Mouse (Mus musculus) heart, embryonic 11.5 days (tissue): ENCODE results near the gene Mrps27. TPM values are rescaled to one million over a fixed set of nuclear protein-coding genes. Genes with fewer than 3 reads are reported as not detected.

Experiments used
- ATAC-seq: fragments of 200-750 bp; cut with Nextera tagmentation; replicated peaks from 2 replicates; pipeline ENCODE4 v1.8.0; 2017; ENCODE audit warnings: moderate library complexity; ENCODE audit not compliant: insufficient number of reproducible peaks, low FRiP score, low TSS enrichment
- H3K27ac ChIP-seq: fragments of 300-500 bp; sonication (generic); 2 replicates; pipeline ENCODE4 v1.5.1; 2014; ENCODE audit warnings: mild to moderate bottlenecking, low read depth, low read length
- H3K27me3 ChIP-seq: fragments of 300-500 bp; sonication (generic); 2 replicates; pipeline ENCODE4 v1.6.1; 2014; ENCODE audit warnings: mild to moderate bottlenecking, low read length, mixed read lengths; ENCODE audit not compliant: control insufficient read depth, insufficient read depth
- H3K36me3 ChIP-seq: fragments of 300-500 bp; sonication (generic); 2 replicates; pipeline ENCODE4 v1.6.1; 2014; ENCODE audit warnings: mild to moderate bottlenecking, low read length, moderate library complexity, mixed read lengths; ENCODE audit not compliant: control insufficient read depth, insufficient read depth
- H3K4me1 ChIP-seq: fragments of 300-500 bp; sonication (generic); 2 replicates; pipeline ENCODE4 v1.6.1; 2014; ENCODE audit warnings: low read length; ENCODE audit not compliant: control insufficient read depth, insufficient read depth
- H3K4me2 ChIP-seq: fragments of 300-500 bp; sonication (generic); 2 replicates; pipeline ENCODE4 v1.6.1; 2014; ENCODE audit warnings: mild to moderate bottlenecking, moderate library complexity
- H3K4me3 ChIP-seq: fragments of 300-500 bp; sonication (generic); 2 replicates; pipeline ENCODE4 v1.5.1; 2014; ENCODE audit warnings: low read depth, low read length
- H3K9ac ChIP-seq: fragments of 300-500 bp; sonication (generic); 2 replicates; pipeline ENCODE4 v1.6.1; 2014; ENCODE audit warnings: mild to moderate bottlenecking, low read depth, low read length, moderate library complexity
- H3K9me3 ChIP-seq: fragments of 300-500 bp; sonication (generic); replicated peaks from 2 replicates; pipeline ENCODE4 v1.6.1; 2016; ENCODE audit warnings: low read length; ENCODE audit not compliant: control insufficient read depth
- WGBS: fragments of 180-500 bp; shearing (Covaris S2); extraction: QIAGEN DNeasy Blood & Tissue Kit; methylation state at CpG from one replicate; pipeline ENCODE4 v1.1.7; 2014; ENCODE audit not compliant: insufficient replicate concordance; 5-methylcytosine and 5-hydroxymethylcytosine counted together
- polyA plus RNA-seq: library from polyadenylated mRNA; unstranded; fragments of >200 nt; fragmentation: Nextera tagmentation; extraction: Ambion mirVana; gene quantifications from 2 replicates; pipeline ENCODE4 v1.2.1, GENCODE M21; 2014

Mrps27 gene
- polyA plus RNA-seq, 1 experiment from 2014 or later: 73.1 TPM

DNA sequence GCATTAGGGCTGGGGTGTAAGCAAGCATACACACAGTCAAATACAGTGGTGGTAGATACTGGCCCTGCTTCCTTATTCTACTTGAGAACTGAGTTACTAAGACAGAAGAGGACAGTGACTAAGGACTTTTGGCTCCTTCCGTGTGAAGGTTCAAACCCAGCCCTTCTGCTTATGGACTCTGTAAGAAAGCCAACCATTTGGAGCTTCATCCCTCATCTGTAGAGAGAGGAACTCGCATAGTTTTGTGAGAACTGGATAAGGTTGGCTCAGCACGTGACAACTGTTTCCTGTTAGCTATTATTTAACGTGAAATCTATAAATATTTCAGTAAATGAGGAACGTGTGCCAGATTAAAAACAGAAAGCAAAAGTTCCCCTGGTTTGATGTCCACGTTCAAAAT is 7.1 kb upstream of the Mrps27 start:
- Histone ChIP-seq H3K27me3 (no peaks in the 10 kb centered on the region), H3K4me1 (peaks cover 6% of the 10 kb centered on the region; the same call in 1 of the 2 replicates), H3K9ac (no peak overlapping the region), H3K4me3 (no peak overlapping the region), H3K4me2 (no peak overlapping the region), H3K27ac (no peak overlapping the region), H3K9me3 (no peaks in the 10 kb centered on the region), H3K36me3 (peaks cover 42% of the 10 kb centered on the region)
- no peak for ATAC-seq
- WGBS: 79% methylated on average over 6 of the region's 6 CpGs

DNA sequence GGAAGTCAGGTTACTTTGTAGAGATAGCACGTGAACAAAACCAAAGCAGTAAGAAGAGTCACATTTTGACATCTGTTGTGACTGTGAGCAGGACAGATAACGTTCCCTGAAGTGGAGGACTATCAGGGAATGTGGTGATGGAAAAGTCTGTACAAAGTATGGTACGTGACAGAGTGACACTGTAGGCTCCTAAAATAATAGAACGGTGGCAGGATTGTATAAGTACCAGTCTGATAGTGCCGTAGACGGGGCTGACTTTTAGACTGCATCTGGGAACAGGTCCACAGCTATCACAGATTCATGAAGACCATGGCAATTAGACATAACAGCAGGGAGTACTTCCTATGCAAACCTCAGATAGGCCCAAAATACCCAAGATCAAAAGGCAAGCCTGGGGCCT is 3.1 kb upstream of the Mrps27 start:
- H3K9ac ChIP-seq: no peak overlapping the region
- ATAC-seq: no peak
- WGBS: 52% methylated on average over 6 of the region's 6 CpGs
- peaks cover 15% of the 10 kb centered on the region for H3K4me1 ChIP-seq
- peaks cover 32% of the 10 kb centered on the region for H3K36me3 ChIP-seq
- no peaks in the 10 kb centered on the region for H3K9me3 ChIP-seq
- H3K4me3 ChIP-seq: no peak overlapping the region
- H3K4me2 ChIP-seq: peak overlapping the region; percentile 23; the same call in 1 of the 2 replicates
- H3K27ac ChIP-seq: peak overlapping the region; percentile 12; the same call in 1 of the 2 replicates
- no peaks in the 10 kb centered on the region for H3K27me3 ChIP-seq

DNA sequence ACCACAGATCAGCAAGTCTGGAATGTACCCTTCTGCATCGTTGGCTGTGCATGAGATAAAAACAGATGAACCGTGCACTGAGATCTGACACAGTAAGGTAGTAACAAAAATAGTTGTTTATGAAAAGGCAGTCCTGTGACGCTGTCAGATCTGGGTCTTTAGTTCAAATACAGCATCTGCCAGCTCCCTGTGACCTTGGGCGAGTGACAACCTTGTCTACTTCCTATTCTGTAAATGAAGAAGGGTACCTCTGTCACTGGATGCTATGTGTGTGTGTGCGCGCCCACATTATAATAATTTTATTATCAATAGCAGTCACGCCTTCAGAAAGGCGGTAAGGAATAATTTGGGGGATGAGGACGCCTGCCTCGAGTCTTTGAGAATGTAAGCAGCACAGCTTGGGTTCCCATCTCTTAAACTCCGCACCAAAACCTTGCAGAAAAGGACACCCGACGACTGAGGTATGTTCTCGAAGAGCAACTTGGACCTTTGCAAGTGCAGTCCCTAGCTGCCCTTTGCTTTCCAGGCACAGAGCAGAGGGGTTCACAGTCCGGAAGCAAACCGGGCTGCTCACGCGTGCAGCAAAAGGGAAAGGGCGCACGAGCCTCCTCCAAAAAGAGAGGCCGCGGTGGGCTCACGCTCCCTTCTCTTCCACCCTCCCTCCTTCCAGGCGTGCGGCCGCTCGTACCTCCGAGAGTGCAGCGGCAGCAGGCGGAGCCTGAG is 549 bp upstream of the Mrps27 start:
- no peaks in the 10 kb centered on the region for H3K27me3 ChIP-seq
- peak overlapping the region; percentile 80 for H3K9ac ChIP-seq
- peak overlapping the region; percentile 76 for H3K4me2 ChIP-seq
- ATAC-seq: peak; percentile 51; the same call in 1 of the 2 replicates
- peak overlapping the region; percentile 66 for H3K4me3 ChIP-seq
- WGBS: under 1% methylated on average over 29 of the region's 30 CpGs
- H3K27ac ChIP-seq: peak overlapping the region; percentile 77
- peaks cover 22% of the 10 kb centered on the region for H3K36me3 ChIP-seq
- peaks cover 15% of the 10 kb centered on the region for H3K4me1 ChIP-seq
- H3K9me3 ChIP-seq: no peaks in the 10 kb centered on the region

GRCm38 (mm10) chr13:99350009-99350408 is 5.4 kb downstream of the Mrps27 start:
- Histone ChIP-seq H3K4me2 (no peak overlapping the region), H3K27ac (no peak overlapping the region), H3K4me3 (no peak overlapping the region), H3K27me3 (no peaks in the 10 kb centered on the region), H3K9ac (no peak overlapping the region), H3K36me3 (0 out of 2 replicates have a peak, but pooled peaks cover 6% of the 10 kb centered on the region), H3K4me1 (peaks cover 4% of the 10 kb centered on the region), H3K9me3 (no peaks in the 10 kb centered on the region)
- 86% methylated on average over 6 of the region's 6 CpGs for WGBS
- ATAC-seq: no peak

GRCm38 (mm10) chr13:99351186-99351585 is 6.6 kb downstream of the Mrps27 start:
- H3K4me2 ChIP-seq: no peak overlapping the region
- H3K9ac ChIP-seq: no peak overlapping the region
- no peaks in the 10 kb centered on the region for H3K27me3 ChIP-seq
- H3K4me1 ChIP-seq: no peaks in the 10 kb centered on the region
- H3K9me3 ChIP-seq: no peaks in the 10 kb centered on the region
- H3K36me3 ChIP-seq: 0 out of 2 replicates have a peak, but pooled peaks cover 6% of the 10 kb centered on the region
- WGBS: 60% methylated on average over 8 of the region's 8 CpGs
- no peak overlapping the region for H3K27ac ChIP-seq
- ATAC-seq: no peak
- H3K4me3 ChIP-seq: no peak overlapping the region

GRCm38 (mm10) chr13:99351596-99351995 is 7.0 kb downstream of the Mrps27 start:
- H3K9me3 ChIP-seq: no peaks in the 10 kb centered on the region
- no peak overlapping the region for H3K4me2 ChIP-seq
- H3K4me1 ChIP-seq: no peaks in the 10 kb centered on the region
- H3K4me3 ChIP-seq: no peak overlapping the region
- ATAC-seq: no peak
- WGBS: 75% methylated on average over 3 of the region's 3 CpGs
- no peaks in the 10 kb centered on the region for H3K27me3 ChIP-seq
- H3K27ac ChIP-seq: no peak overlapping the region
- 0 out of 2 replicates have a peak, but pooled peaks cover 6% of the 10 kb centered on the region for H3K36me3 ChIP-seq
- H3K9ac ChIP-seq: no peak overlapping the region

DNA sequence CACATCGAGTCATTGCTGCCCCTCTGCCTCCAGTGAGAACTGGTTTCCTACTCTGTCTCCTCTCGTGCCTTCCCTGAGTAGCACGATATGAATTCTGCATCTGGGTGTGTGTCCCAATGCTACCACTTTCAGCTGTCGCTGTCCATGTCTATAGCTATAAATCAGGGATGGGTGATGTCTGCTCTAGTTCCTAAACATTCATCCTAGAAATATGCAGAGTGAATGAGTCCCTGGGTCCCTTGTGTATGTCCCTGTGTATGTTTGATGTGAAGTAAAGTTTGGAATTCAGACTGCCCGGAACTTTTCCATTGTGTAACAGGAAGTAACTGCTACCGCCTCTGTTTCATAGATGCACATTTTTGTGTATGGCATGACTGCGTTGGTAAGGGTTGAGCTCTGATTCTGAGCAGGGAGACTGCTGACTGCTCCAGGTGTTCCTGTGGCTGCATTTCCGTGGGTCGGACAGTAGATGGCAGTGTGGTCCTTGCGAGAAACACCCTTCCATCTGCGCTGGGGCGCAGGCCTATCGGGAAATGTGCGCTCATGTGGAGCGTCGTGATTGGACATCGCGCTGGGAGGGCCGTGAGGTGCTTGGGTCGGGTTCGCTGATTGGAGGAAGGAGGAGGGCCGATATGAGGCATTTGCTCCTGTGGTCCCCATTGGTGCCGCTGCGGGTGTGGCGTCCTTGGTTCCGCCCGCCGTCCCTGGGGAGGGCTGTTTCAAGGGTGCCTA is 8.3 kb downstream of the Mrps27 start:
- Histone ChIP-seq H3K9me3 (no peaks in the 10 kb centered on the region), H3K9ac (peak overlapping the region; percentile 65), H3K4me3 (peak overlapping the region; percentile 40), H3K4me1 (no peaks in the 10 kb centered on the region), H3K4me2 (peak overlapping the region; percentile 65), H3K27me3 (no peaks in the 10 kb centered on the region), H3K36me3 (0 out of 2 replicates have a peak, but pooled peaks cover 6% of the 10 kb centered on the region), H3K27ac (peak overlapping the region; percentile 30; the same call in 1 of the 2 replicates)
- peak; percentile 99 for ATAC-seq
- 10% methylated on average over 28 of the region's 28 CpGs for WGBS

- Histone ChIP-seq H3K27me3 (no peaks in the 10 kb centered on the region), H3K36me3 (0 out of 2 replicates have a peak, but pooled peaks cover 3% of the 10 kb centered on the region), H3K9ac (peak overlapping the region; percentile 65), H3K9me3 (no peaks in the 10 kb centered on the region), H3K27ac (peak overlapping the region; percentile 30; the same call in 1 of the 2 replicates), H3K4me2 (peak overlapping the region; percentile 65), H3K4me1 (no peaks in the 10 kb centered on the region), H3K4me3 (peak overlapping the region; percentile 40)
- ATAC-seq: no peak
- 19% methylated on average over 7 of the region's 7 CpGs for WGBS
Observed at GRCm38 (mm10) chr13:99353490-99353851, 8.9 kb downstream of the Mrps27 start.
